Mouse (Mus musculus): ENCODE measurements around the gene Ttl.

Gene Ttl

GRCm38 (mm10) chr2:129087520-129087919 is 21.8 kb downstream of the Ttl start:
- DNase-seq, result no peak

- DNase-seq, result no peak
Observed at GRCm38 (mm10) chr2:129090370-129090769, 24.6 kb downstream of the Ttl start.

DNA sequence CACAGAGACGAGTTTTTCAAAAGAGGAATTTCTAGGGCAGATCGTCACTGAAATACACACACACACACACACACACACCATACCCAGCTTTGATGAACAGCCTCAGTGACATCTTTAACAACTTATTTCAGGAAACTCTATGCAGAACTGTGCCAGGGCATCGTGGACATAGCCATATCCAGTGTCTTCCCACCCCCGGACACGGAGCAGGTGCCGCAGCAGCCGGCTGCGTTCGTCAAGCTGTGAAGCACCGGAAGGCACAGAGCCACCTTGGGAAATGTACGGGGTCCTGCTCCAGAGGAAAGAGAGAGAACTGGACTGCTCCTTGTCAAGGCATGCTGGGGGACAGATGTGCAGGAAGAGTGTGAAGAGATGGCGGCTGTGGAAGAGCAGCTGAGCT is 27.1 kb downstream of the Ttl start:
- DNase-seq, result no peak

- peak; percentile 32 for DNase-seq
Observed at GRCm38 (mm10) chr2:129093926-129094724, 28.4 kb downstream of the Ttl start.

- peak; percentile 97 for DNase-seq
Observed at GRCm38 (mm10) chr2:129100784-129101310, 35.1 kb downstream of the Ttl start, which contains the start of gene Polr1b. Gene Polr1b, plus strand, starts transcription at chr2:129100995.

DNA sequence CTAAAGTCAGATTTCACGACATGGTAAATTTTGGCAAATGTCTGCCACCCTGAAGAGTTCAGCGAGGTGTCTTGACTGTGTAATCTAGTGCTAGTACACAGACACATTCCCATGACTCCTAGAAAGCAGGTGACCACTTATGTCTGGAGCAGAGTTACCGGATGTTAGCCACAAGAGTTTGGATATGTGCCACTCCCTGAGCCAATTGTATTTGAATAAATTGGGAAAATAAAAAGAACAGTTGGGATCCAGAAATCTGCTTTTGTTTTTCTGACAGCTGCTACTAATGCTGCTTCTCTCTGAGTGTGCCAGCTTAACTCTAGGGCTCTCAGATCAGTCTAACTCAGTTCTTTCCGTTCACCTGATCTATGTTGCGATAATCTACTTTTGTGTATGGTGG is 47.2 kb downstream of the Ttl start:
- no peak for DNase-seq

DNA sequence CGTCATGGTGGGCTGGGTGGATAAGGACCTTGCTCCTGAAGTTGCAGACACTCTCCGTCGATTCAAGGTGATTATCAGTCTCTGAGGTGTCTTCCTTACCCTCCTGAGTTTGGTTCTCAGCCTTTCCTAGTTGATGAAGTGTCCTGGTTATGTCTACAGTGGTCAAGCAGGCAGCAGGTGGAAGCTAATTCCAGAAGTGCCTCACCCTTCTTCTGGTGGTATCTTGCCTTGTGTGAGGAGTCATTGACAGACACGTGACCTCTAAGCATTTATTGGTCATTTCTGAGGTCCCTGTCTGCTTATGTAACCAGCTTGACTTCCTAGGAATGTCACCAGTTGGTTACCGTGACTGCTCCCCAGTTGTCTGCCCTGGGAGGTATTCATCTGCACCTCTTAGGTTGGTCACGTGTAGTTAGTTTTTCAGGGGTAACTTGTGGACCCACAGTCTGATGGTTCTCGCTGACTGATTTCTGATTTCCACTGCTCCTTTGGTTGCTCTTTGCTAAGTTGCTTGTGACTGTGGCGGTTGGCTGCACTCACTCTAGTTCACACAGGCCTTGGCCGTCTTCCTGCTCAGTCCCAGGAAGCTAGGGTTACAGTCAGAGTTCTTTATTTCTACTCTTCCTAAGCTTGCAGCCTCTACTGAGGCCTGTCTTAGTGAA is 50.1 kb downstream of the Ttl start:
- no peak for DNase-seq

- no peak for DNase-seq
Observed at GRCm38 (mm10) chr2:129116368-129116739, 50.6 kb downstream of the Ttl start.

GRCm38 (mm10) chr2:129118061-129118460 is 52.3 kb downstream of the Ttl start:
- DNase-seq, result no peak

DNA sequence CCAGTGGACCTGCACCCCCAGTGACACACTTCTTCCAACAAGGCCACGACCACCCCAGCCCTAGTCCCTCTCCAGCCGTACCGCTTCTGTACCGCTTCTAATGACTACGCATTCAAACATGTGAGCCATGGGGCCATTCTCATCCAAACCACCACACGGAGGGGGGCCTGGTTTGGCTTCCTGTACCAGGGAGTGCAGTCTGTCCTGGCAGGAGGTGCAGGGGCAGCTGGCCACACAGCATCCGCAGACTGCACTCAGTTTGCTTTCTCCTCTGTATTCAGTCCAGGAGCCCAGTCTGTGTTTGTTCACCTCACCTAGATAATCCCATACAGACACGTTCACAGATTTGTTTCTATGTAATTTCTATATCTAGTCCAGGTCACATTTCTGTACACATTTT is 56.2 kb downstream of the Ttl start:
- DNase-seq, result no peak

DNA sequence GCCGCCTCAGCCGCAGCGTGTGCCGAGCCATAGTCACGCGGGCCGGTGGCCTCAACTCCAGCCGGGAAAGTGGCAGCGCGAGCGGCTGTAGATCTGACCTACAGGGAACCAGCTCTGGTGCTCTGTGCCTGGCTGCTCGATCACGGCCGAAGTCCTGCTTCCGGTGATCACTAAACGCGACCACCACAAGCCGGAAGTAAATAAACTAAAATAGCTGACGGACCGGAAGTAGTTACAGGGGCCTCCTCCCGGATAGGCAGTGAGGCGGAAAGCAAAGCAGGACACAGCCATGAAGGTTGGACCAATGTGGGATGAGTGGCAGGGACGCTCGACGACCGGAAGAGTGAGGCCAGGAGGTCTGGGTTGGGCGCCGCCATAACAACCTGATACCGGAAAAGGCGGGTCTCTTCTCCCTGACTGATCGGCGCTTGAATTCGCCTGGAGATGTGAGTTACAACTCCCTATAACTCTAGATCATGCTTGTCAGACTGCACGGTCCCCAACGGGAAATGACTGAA is 63.7 kb downstream of the Ttl start, which contains the start of gene Chchd5:
Gene Chchd5, plus strand, starts transcription at position 289 of the 518 bp plus-strand sequence.
- DNase-seq, result peak; percentile 97

- DNase-seq, result peak; percentile 12
Observed at GRCm38 (mm10) chr2:129129987-129130545, 64.3 kb downstream of the Ttl start.

- DNase-seq, result no peak
Observed at GRCm38 (mm10) chr2:129130776-129131175, 65.0 kb downstream of the Ttl start.

DNA sequence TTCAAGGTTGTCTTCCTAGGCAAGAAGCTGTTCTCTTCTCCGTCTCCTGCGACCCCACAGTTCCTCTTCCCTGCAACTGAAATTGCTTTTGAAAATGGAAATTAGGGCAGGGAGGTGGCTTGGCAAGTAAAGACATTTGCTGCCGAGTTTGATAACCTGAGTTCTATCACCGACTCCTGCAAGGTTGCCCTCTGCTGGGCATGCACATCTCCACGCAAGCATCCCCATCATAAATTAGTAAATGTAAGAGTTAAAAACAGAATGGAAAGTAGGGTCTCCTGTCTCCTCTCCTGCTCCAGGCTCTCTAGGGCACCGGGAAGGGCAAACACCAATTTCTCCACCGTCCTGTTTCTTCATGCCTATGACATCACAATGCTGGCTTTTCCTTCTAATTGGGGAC is 66.5 kb downstream of the Ttl start:
- no peak for DNase-seq

DNA sequence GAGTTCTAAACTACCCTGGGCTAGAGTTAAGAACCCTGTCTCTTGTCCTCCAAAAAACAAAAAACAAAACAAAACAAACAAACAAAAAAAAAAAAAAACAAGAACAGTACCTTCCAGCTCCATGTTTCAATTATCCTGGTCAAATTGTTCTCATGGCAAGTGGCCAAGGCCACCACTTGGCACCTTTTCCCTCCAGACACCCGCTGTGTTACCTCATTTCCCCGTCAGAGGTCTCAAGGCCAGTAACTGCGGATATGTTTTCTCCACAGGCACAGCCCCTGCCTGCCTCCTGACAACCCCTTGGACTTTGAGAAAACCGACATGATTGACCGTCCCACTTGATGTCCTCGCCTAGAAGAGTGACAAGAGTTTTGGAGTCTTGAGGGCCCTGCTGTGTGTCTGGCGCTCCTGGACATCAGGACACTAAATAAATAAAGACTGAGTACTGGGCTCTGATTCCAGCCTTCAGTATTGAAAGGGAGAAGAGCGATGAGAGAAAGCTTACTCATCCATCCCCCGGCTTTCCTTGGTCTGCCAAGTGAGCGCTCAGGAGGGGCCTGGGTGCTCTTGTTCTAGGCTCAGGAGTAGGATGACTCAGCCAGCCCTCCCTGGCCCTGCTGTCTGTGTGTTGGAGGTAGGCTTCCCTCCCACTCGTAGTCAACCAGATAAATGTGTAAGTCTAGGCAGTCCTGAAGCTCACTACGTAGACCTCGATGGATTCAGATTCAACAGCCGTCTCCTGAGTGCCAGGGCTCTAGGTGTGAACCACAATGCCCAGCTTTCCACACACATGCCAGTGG is 67.5 kb downstream of the Ttl start:
- DNase-seq, result no peak

- no peak for DNase-seq
Observed at GRCm38 (mm10) chr2:129139906-129140305, 74.2 kb downstream of the Ttl start.
